Mouse (Mus musculus) embryo, embryonic 9.5 days (tissue): ENCODE results near the gene Pphln1.

Experiments used
- DNase-seq: peaks from one replicate; pipeline ENCODE4 v3.0.0-alpha.2; 2017; ENCODE audit errors: extremely low spot score

Pphln1 gene

DNA sequence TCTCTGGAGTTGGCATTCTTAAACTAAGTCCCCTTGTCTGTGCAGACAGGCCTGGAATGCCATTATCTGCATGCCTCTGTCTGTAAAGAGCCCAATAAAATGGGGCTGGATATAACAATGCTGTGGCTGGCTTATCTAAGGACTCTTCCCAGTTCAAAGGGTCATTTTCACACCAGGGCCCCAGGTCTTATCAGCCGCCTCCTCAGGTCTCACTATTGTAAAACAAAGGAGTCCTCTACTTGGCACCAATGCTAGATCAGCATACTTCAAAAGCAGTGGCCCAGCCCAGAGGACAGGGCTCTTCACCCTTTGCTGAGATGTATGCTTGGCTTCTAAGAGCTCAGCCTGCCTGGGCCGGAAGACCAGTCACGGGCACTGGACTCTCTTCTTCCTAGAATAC, 141.3 kb downstream of the Pphln1 start:
- no peak for DNase-seq
